Mouse (Mus musculus) mature B cell (primary cell): ENCODE measurements around the gene Fbxo36.

Experiments
- in situ Hi-C: fragments of 300-500 bp; cut with MboI; formaldehyde crosslinking; loops from 2 replicates; pipeline ENCODE4 v1.14.3; 2019

Fbxo36 gene

GRCm38 (mm10) chr1:84859597-84859996 lies 20.0 kb downstream of the Fbxo36 start:
- in situ Hi-C loops, result no loop called here

DNA sequence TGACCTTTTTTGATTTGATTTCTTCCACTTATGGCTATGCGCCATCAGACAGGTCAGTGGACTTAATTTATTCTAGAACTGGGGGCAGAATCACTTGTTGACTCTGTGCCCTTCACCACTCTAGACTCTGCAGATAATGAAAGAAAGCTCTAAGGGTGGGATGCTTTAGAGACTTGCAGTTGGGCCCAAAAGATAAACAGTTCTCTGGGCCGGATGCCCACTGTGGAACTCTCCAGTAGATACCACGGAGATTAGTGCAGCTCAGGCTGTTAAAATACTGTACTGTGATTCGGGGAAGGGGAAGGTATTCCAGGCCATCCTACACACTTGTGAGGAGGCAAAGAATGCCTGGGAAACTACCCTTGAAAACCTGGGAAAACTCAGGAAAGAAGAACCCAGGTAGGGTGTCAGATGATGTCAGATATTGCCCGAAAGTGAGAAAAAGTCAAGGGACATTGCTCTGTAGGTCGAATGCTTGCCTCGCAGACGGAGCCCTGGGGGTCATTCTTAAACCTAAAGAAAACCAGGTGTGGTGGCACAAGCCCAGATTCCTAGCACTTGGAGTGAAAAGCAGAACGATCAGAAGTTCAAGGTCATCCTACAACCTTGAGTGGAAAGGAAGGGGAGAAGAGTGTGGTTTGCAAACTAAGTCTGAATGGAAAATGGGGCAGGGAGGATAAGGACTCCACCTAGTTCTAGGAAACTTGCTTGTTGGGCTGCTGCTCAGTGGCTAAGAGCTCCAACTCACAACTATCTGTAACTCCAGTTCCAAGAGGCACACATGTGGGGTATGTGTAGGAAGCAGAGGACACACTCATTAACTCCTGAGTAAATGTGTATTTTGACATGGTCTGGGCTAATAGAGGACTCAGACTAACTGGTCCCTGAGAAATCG lies 21.0 kb downstream of the Fbxo36 start:
- in situ Hi-C loops, result no loop called here

GRCm38 (mm10) chr1:84861255-84861630 lies 21.6 kb downstream of the Fbxo36 start:
- in situ Hi-C loops, result no loop called here

- in situ Hi-C loops, result no loop called here
Observed at GRCm38 (mm10) chr1:84864645-84865044, 25.0 kb downstream of the Fbxo36 start.

GRCm38 (mm10) chr1:84866231-84866630 lies 26.6 kb downstream of the Fbxo36 start:
- in situ Hi-C loops, result no loop called here

DNA sequence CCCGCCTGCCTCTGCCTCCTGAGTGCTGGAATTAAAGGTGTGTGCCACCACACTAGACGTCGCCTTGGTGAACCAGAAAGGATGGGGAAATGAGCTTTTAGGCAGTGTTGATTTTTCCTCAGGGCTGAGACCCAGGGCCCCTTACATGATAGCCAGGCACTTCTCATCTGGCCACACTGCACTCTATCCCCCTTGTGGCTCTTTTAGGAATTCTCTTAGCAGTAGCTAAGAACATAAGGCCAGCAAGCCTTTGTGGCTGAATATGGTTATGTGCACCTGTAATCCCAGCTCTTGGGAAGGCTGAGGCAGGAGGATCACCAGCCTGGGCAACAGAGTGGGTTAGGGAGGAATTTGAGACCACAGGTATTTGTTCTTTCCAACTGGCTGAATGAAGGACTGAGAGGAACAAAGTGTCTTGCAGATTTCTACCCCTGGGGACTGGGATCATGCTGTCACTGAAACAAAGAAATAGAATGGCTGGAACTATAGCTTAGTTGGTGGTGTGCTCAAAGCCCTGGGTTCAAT lies 27.1 kb downstream of the Fbxo36 start:
- in situ Hi-C loops, result no loop called here

DNA sequence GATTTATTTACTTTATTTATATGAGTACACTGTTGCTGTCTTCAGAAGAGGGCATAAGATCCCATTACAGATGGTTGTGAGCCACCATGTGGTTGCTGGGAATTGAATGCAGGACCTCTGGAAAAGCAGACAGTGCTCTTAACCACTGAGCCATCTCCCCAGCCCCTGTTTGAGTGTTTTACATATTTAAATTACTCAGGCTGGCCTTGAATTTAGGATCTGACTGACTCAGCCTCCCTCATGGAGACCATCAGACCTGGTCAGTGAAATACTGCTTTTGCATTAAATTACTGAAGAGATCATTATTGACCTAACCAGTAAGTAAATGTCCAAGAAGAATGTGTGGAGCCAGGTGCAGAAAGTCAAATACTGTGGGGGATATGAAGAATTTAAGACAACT lies 28.7 kb downstream of the Fbxo36 start:
- in situ Hi-C loops, result no loop called here

DNA sequence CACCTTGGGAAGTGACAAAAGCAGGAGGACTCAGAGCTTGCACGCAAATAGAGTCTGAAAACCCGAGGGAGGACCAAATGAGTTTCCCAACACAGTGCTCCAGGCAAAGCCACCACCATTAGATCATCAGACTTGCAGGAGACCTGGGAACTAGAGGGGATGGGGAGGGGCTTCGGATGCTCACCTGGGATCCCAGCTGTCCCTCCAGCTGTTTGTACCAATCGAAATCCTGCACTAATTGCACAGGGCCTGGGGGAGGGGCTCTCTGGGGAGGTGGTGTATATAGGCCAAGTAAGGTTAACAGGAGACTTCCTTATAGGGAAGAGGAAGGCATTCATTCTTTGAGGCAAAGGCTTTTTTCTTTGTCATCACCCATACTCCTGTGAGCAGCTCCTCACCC lies 29.2 kb downstream of the Fbxo36 start:
- in situ Hi-C loops, result no loop called here

- in situ Hi-C loops, result no loop called here
Observed at GRCm38 (mm10) chr1:84869498-84869897, 29.9 kb downstream of the Fbxo36 start.

DNA sequence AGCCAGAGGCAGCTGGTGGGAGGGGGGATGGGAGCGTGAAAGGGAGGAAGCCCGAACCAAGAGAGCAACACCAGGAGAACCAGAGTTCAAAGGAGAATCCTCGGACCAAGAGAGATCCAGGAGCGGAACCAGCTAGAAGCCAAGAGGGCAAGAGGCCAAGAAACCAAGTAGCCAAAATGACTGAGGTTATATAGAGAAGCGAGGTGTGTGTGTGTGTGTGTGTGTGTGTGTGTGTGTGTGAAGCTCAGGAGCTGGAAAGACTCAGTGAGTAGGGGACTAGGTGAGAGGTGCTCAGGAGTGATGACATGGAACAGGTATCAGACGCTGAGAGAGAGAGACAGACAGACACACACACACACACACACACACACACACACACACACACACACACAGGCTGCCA lies 31.5 kb downstream of the Fbxo36 start:
- in situ Hi-C loops, result no loop called here

- in situ Hi-C loops, result no loop called here
Observed at GRCm38 (mm10) chr1:84872105-84872504, 32.5 kb downstream of the Fbxo36 start.

GRCm38 (mm10) chr1:84872939-84873338 lies 33.3 kb downstream of the Fbxo36 start:
- in situ Hi-C loops, result no loop called here

DNA sequence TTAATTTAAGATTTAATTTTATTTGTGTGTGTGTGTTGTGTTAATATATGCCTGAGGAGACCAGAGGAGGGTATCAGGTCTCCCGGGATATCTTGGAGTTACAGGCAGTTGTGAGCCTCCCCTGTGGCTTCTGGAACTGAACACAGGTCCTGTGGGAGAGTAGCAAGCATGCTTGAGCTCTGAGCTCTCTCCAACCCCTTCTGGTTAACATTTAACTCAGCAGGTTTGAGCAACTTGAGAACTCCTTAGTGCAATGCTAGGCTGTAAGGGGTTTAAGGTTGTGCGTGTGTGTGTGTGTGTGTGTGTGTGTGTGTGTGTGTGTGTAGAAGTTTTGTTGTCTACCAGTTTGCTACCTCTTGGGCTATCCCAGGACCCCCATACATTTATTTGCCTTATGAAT lies 37.9 kb downstream of the Fbxo36 start:
- in situ Hi-C loops, result no loop called here

DNA sequence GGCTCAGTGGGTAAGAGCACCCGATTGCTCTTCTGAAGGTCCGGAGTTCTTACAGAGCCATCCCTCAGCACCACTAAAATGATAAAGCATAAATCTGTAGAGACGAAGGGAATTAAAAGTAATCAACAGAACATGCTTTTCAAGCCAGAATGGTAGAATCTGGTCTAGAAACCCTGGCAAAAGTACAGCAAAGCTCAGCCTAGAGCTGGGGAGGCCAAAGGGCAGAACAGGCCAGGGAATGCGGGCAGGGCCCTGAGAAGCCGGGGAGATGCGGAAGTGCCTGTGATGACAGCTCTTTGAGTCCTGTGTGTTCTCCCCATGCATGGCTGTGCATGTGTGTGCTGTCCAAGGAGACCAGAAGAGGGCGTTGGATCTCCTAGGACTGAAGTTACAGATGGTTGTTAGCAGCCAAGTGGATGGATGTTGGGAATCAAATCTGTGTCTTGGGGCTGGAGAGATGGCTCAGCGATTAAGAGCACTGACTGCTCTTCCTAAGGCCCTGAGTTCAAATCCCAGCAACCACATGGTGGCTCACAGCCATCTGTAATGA lies 40.0 kb downstream of the Fbxo36 start:
- in situ Hi-C loops, result no loop called here

DNA sequence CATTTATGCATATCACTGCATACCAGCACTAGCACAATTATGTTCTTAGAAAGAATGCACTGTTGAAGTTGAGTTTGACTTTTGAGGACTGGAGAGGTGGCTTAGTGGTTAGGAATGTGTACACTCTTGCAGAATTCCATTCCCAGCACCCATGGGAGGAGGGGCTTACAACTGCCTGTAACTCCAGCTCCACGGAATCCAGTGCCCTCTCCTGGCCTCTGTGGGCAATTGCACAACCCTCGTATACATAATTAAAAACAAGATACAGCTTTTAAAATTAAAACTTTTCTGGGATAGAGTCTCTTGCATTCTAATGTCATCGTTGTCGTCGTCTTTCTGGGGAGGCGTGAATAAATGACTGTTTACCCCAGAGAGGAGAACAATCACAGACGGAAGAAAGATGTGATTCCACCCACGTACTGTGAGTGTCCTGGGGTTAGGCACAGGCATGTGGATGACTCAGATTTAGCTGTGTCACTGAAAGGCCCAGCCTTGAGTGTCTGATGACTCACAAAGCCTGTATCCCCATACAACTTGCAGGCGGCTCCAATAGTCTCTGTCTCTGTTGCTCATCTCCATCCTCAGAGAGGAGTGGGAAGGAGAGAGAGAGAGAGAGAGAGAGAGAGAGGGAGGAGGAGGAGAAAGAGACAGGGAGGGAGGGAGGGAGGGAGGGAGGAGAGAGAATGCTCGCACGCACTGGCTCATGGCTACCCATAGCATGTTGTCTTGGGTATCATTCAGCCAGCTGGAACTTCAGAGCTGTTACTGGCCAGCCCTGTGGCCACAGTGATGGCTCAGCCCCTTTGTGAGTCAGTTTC lies 41.8 kb downstream of the Fbxo36 start:
- in situ Hi-C loops, result no loop called here

GRCm38 (mm10) chr1:84882066-84882532 lies 42.5 kb downstream of the Fbxo36 start:
- in situ Hi-C loops, result no loop called here

DNA sequence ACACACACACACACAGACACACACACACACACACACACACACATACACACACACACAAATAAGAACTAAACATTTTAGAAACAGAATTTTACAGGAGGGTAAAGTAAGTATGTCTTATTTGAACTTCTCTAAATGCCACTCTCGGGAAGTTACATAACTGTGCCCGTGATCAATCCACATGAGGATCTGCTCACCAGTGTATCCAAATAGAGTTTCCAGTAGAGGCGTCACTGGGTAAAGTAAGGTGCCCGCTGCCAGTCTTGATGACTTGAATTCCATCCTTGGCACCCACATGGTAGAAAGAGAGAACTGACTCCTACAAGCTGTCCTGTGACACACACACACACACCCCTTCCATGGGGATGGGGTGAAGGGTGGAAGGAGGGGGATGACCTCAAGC lies 43.3 kb downstream of the Fbxo36 start:
- in situ Hi-C loops, result no loop called here

GRCm38 (mm10) chr1:84883889-84884288 lies 44.2 kb downstream of the Fbxo36 start:
- in situ Hi-C loops, result no loop called here

GRCm38 (mm10) chr1:84885174-84885573 lies 45.5 kb downstream of the Fbxo36 start:
- in situ Hi-C loops, result no loop called here

DNA sequence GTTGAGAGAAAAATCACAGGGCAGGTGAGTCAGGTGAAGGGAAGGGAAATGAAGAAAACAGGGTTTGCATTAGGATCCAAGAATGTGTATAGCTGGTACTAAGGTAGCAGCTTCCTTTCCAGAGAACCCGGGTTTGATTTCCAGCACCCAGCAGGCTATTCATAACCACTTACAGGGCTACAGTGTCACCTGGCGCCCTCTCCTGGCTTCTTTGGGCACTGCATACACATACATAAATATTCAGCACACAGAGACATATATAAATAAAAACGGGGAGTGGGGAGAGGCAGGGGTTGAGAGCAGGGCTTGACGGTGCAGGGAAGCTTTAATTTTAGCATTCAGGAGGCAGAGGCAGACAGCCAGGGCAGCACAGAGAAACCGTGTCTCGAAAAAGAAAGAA lies 46.3 kb downstream of the Fbxo36 start:
- in situ Hi-C loops, result no loop called here

GRCm38 (mm10) chr1:84889330-84890004 lies 49.8 kb downstream of the Fbxo36 start:
- in situ Hi-C loops, result no loop called here

DNA sequence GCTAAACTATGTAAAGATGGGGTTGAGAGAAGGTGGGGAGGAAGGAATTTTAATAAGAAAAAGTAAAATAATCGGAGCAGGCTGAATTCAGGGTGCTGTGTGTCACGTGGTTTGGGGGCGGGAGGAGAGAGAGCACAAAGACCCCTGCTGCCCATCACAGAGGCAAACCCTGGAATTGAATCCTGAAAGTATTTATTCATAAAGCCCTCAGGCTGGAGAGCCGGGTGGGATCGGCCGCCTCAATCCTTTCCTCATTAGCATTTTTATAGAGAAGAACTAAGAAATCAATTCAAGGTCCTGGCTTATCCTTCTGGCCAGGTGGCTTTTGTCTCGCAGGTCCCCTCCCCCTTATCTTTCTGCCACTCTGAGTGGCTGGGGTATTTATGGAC lies 50.4 kb downstream of the Fbxo36 start:
- in situ Hi-C loops, result no loop called here
